Mouse (Mus musculus) C3H10T1/2 (cell line): ENCODE measurements around the gene Tfdp1. TPM values are rescaled to one million over a fixed set of nuclear protein-coding genes. Genes with fewer than 3 reads are reported as not detected.

Experiments
- polyA plus RNA-seq, 2 experiments: library from polyadenylated mRNA; unstranded; fragments of >200 nt; fragmentation: generic; extraction: Trizol; gene quantifications; one replicate each; pipeline ENCODE4 v1.2.1; 2012; ENCODE audit warnings: missing spikeins in 2 of 2

The Tfdp1 gene
- polyA plus RNA-seq, result 10 to 100 TPM; 11.5 to 33.5 TPM

GRCm38 (mm10) chr8:13338255-13338860, at the start of gene Tfdp1:
Gene Tfdp1 (plus strand): TSS chr8:13338751.

GRCm38 (mm10) chr8:13396725-13397124, 58.2 kb downstream of the Tfdp1 start, which contains the start of gene Atp4b:
Gene Atp4b (minus strand): TSS chr8:13396825.

DNA sequence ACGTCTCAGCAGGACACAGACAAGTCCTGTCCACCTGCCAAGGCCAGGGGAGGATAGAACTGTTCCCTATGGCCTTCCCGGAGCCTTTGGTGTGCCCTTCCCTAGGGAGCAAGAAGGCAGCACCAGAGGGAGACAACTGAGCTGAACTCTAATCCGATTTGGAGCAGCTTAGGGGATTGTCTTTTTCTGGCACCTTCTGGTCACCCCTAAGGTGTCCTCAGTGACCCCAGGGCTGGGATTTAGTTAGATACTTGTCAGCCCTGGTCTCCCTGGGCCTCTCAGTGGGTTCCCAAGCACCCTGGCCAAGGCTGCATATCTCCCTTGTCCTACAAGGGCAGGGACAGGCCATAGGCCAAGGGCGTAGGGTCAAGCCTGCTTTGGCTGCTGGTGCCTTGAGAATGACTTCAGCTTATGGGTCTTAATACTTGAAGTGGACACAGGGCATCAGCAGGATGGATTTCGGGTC, 66.1 kb downstream of the Tfdp1 start, which contains the start of gene Grk1:
Grk1 (plus strand) TSS at position 416 of the 466 bp plus-strand sequence.

Other genes with a start within 250 kb of the Tfdp1 start
- gene Pcid2, start 233.3 kb upstream of the Tfdp1 start, polyA plus RNA-seq, result 10 to 100 TPM; 11.4 to 17.6 TPM
- 10 to 100 TPM in 1 of 2 experiments, 1 to 10 TPM in 1; 4.3 to 41.0 TPM for gene Cul4a, start 233.1 kb upstream of the Tfdp1 start, polyA plus RNA-seq
- 100 to 1,000 TPM; 110 to 360 TPM for gene Lamp1, start 179.6 kb upstream of the Tfdp1 start, polyA plus RNA-seq
- gene Grtp1, start 138.1 kb upstream of the Tfdp1 start, polyA plus RNA-seq, result 1 to 10 TPM in 1 of 2 experiments, under 1 TPM in 1; 0.89 to 1.3 TPM
- gene Adprhl1, start 84.6 kb upstream of the Tfdp1 start, polyA plus RNA-seq, result not detected
- gene Dcun1d2, start 50.6 kb upstream of the Tfdp1 start, polyA plus RNA-seq, result 1 to 10 TPM; 1.2 to 9.1 TPM
- gene Tmco3, start 50.6 kb upstream of the Tfdp1 start, polyA plus RNA-seq, result 10 to 100 TPM in 1 of 2 experiments, 1 to 10 TPM in 1; 3.9 to 25.0 TPM
- not detected for gene Atp4b, start 58.1 kb downstream of the Tfdp1 start, polyA plus RNA-seq
- gene Grk1, start 66.3 kb downstream of the Tfdp1 start, polyA plus RNA-seq, result under 1 TPM in 1 of 2 experiments, not detected in 1; under 0.01 TPM
- gene Tmem255b, start 96.4 kb downstream of the Tfdp1 start, polyA plus RNA-seq, result not detected
- 1 to 10 TPM in 1 of 2 experiments, under 1 TPM in 1; 0.07 to 1.8 TPM for gene Gas6, start 155.7 kb downstream of the Tfdp1 start, polyA plus RNA-seq
- not detected for gene 1700029H14Rik, start 223.7 kb downstream of the Tfdp1 start, polyA plus RNA-seq